Mouse (Mus musculus): Measurements from ENCODE around the gene Med16. TPM values are rescaled to one million over a fixed set of nuclear protein-coding genes. Genes with fewer than 3 reads are reported as not detected.

Med16 gene
- polyA plus RNA-seq, 1 experiment, result 58.1 TPM

DNA sequence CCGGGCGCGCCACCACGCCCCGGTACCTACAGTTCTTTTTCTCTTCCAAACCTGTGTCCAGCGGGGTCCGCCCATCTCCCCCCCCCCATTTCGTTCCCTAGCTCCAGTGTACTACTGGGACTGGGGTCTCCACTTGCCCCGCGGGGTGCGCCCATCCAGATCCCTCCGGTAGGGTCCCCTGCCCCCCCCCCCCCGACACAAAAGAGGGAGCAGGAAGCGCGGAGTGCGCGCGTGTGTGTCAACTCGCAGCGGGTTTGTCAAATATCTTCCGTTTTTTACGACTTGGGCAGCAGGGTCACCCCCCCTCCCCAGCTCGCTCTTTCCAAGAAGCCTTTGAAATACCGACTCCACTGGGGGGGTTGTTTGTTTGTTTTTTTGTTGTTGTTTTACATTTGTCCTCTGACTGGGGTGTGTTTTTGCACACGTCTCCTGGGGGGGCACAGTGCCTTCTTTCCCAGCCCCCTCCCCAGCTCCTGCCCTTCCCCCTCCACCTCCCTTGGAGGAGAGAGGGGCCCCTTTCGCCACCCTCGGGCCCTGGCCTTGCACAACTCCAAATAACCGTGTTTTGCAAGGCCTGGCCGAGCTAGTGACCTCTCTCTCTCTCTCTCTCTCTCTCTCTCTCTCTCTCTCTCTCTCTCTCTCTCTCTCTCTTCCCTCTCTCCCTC is 19.4 kb upstream of the Med16 start:
- H3K27me3 ChIP-seq (ENCODE audit: control insufficient read depth, insufficient read depth, low read length), result peaks cover 6% of the 10 kb centered on the region
- 0 out of 2 replicates have a peak, but pooled peaks cover 2% of the 10 kb centered on the region for H3K36me3 ChIP-seq (ENCODE audit: control insufficient read depth, insufficient read depth, low read length)
- H3K4me1 ChIP-seq (ENCODE audit: control insufficient read depth, insufficient read depth, insufficient read length, low read length), result peaks cover 15% of the 10 kb centered on the region
- peak overlapping the region; percentile 60 for H3K27ac ChIP-seq (ENCODE audit: insufficient read depth, low read depth, low read length)
- 3% methylated on average over 29 of the region's 29 CpGs for WGBS
- TF ChIP-seq CTCF (IDR thresholded peaks at IDR 0.05; ENCODE audit: extremely low read depth, insufficient read length, insufficient replicate concordance, low read depth, low read length) (no peak), POLR2A (IDR thresholded peaks at IDR 0.05; ENCODE audit: low read depth, low read length) (no peak)
- H3K4me3 ChIP-seq (ENCODE audit: low read depth, low read length), result peak overlapping the region; percentile 83

DNA sequence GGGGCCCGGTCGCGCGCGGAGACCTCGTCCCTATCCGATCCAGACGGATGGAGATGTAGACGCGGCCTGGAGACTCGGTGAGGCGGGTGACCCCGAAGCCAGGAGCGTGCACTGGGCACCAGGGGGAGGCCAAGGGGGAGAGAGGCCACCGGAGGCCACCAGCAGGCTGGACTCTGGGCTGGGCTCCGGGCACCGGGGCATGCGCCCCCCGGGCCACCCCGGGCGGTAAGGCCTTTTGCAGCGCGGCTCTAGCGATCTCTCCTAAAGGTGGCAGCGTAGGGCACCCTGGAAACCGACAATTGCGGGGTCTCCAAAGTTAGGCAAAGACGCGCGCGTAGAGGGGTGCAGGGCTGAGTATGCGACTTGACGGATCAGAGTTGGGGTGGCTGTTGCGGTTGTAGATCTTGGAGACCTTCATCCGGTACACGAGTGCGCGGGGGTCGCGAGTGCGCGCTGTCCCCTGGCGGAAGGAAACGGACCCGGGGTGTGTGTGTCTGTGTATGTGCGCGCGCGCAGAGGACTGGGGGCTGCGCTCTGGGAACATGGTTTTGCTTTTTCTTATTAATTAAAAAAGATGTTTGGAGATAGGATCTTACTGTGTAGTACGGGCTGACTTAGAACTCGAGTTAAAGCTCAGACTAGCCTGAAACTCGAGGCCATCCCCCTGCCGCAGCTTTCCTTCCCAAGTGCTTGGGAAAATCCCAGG is 18.8 kb upstream of the Med16 start:
- under 1% methylated on average over 54 of the region's 54 CpGs for WGBS
- Histone ChIP-seq H3K27ac (ENCODE audit: insufficient read depth, low read depth, low read length) (peak overlapping the region; percentile 60), H3K27me3 (ENCODE audit: control insufficient read depth, insufficient read depth, low read length) (peaks cover 6% of the 10 kb centered on the region), H3K4me1 (ENCODE audit: control insufficient read depth, insufficient read depth, insufficient read length, low read length) (peaks cover 10% of the 10 kb centered on the region), H3K4me3 (ENCODE audit: low read depth, low read length) (peak overlapping the region; percentile 83), H3K36me3 (ENCODE audit: control insufficient read depth, insufficient read depth, low read length) (0 out of 2 replicates have a peak, but pooled peaks cover 2% of the 10 kb centered on the region)
- TF ChIP-seq POLR2A (IDR thresholded peaks at IDR 0.05; ENCODE audit: low read depth, low read length), result no peak
- TF ChIP-seq CTCF (IDR thresholded peaks at IDR 0.05; ENCODE audit: extremely low read depth, insufficient read length, insufficient replicate concordance, low read depth, low read length), result no peak

DNA sequence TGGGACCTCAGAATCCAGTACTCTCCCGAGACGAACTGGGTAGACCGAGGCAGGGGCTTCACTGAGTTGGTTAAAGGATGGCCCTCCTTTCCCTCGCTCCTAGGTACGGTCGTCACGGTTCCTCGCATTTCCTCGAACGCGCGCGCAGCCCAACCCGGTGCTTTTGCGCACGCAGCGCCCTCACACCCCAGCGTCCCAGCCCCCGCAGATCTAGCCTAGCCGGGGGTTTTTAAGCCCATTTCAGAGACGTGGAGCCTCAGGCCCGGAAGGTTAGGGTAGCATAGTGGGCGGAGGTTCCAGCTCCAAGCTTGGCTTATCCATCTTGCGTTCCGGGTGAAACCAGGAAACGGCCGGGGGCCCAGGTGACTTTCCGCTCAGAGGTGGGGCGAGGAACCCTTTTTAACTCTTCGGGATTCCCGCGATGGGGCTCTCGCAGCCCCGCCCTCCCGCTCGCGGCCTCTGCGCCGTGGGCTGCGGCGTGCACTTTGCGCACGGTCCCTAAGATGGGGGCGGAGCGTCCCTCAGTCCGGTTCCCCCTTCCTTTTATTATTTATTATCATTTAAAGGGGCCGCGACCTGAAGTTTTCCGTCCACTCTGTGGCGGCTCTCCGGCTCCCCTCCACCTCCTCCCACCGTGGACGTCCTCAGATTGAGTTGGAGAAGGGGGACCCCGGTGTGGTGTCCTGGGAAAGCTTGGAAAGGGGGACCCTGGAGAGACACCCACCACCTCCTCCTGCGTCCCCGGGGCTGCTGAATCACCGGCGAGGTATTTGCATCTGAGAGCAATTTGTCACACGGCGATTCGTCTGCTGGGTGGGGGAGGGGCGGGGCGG is 18.0 kb upstream of the Med16 start, which contains the start of gene Arid3a:
Arid3a (plus strand) TSS at position 553 of the 833 bp plus-strand sequence.
- peak within 1 kb of the TSS; percentile 77 for H3K27ac ChIP-seq (ENCODE audit: insufficient read depth, low read depth, low read length)
- WGBS, result under 1% methylated on average over 63 of the region's 63 CpGs
- H3K4me1 ChIP-seq (ENCODE audit: control insufficient read depth, insufficient read depth, insufficient read length, low read length), result peaks cover 8% of the 10 kb centered on the region
- no peak for TF ChIP-seq CTCF (IDR thresholded peaks at IDR 0.05; ENCODE audit: extremely low read depth, insufficient read length, insufficient replicate concordance, low read depth, low read length)
- peak; percentile 22; the same call in 1 of the 2 replicates for TF ChIP-seq POLR2A (IDR thresholded peaks at IDR 0.05; ENCODE audit: low read depth, low read length)
- peaks cover 8% of the 10 kb centered on the region for H3K27me3 ChIP-seq (ENCODE audit: control insufficient read depth, insufficient read depth, low read length)
- H3K36me3 ChIP-seq (ENCODE audit: control insufficient read depth, insufficient read depth, low read length), result no peaks in the 10 kb centered on the region
- H3K4me3 ChIP-seq (ENCODE audit: low read depth, low read length), result peak within 1 kb of the TSS; percentile 83

DNA sequence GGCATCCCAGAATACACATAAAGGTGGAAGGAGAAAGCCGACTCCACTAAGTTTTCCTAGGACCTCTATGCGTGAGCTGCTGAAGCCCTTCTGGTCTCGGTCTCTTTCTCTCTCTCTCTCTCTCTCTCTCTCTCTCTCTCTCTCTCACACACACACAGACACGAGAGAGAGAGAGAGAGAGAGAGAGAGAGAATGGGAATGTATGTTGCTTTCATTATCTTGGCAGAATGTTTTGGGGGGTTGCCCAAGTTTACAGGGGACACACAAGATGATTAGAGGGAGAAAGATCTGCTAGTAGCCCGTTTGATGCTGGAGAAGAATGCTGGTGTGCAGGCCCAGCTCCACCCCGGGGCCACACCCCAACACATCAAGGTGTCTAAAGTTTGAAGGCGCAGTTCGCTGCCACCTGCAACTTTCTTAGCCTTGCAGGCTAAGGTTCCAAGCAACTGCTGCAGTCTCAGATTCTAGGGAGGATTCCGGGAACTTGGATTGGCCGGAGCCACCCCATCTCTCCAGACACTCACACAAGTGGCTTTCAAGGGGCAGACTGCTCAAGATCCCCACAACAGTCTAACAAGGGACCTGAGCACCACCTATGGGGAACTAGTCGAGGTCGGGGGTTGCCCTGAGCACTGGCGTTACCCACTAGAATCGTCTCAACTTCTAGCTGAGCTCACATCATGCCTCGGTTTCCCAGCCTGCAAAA is 17.2 kb upstream of the Med16 start:
- no peaks in the 10 kb centered on the region for H3K36me3 ChIP-seq (ENCODE audit: control insufficient read depth, insufficient read depth, low read length)
- H3K27ac ChIP-seq (ENCODE audit: insufficient read depth, low read depth, low read length), result peak overlapping the region; percentile 74
- H3K4me3 ChIP-seq (ENCODE audit: low read depth, low read length), result peak overlapping the region; percentile 83
- WGBS, result 2% methylated on average over 15 of the region's 15 CpGs
- H3K27me3 ChIP-seq (ENCODE audit: control insufficient read depth, insufficient read depth, low read length), result peaks cover 15% of the 10 kb centered on the region
- TF ChIP-seq POLR2A (IDR thresholded peaks at IDR 0.05; ENCODE audit: low read depth, low read length), result no peak
- TF ChIP-seq CTCF (IDR thresholded peaks at IDR 0.05; ENCODE audit: extremely low read depth, insufficient read length, insufficient replicate concordance, low read depth, low read length), result no peak
- H3K4me1 ChIP-seq (ENCODE audit: control insufficient read depth, insufficient read depth, insufficient read length, low read length), result peaks cover 14% of the 10 kb centered on the region

DNA sequence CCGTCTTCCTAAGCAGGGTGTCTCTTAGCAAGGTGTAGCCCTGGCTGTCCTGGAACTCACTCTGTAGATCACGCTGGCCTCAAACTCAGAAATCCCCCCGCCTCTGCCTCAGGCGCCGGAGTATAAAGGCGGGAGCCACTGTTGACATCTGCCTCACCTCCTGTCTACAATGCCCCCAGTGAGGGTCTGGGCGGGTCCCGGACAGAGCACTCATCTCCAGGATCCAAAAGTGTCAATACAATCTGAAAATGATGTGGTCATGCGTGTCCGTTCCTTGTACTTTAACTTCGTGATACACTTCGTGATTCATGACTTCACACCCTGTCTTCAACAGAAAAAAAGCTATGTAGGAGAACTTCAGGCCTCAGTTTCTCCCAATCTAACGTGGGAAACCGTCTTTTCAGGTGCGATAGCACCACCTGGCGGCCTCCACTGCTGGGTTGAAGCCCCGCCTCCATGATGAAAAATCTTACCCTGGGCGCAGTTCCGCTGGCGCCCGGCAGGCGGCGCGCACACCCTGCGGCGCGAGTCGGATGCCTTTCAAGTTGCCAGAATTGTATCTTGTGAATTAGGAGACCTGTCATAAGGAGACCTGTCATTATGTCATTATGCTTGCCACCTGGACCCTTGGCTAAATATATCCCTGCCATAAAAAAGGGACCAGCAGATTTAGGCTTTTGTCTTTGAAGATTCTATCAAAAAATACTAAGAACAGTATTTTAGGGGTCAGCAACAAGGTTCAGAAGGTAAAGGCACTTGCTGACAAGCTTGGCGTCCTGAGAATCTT is 16.5 kb upstream of the Med16 start:
- no peak overlapping the region for H3K4me3 ChIP-seq (ENCODE audit: low read depth, low read length)
- WGBS, result 14% methylated on average over 29 of the region's 29 CpGs
- peak overlapping the region; percentile 74 for H3K27ac ChIP-seq (ENCODE audit: insufficient read depth, low read depth, low read length)
- H3K27me3 ChIP-seq (ENCODE audit: control insufficient read depth, insufficient read depth, low read length), result peaks cover 18% of the 10 kb centered on the region
- peaks cover 16% of the 10 kb centered on the region for H3K4me1 ChIP-seq (ENCODE audit: control insufficient read depth, insufficient read depth, insufficient read length, low read length)
- H3K36me3 ChIP-seq (ENCODE audit: control insufficient read depth, insufficient read depth, low read length), result no peaks in the 10 kb centered on the region
- peak; percentile 100 for TF ChIP-seq CTCF (IDR thresholded peaks at IDR 0.05; ENCODE audit: extremely low read depth, insufficient read length, insufficient replicate concordance, low read depth, low read length)
- TF ChIP-seq POLR2A (IDR thresholded peaks at IDR 0.05; ENCODE audit: low read depth, low read length), result no peak

DNA sequence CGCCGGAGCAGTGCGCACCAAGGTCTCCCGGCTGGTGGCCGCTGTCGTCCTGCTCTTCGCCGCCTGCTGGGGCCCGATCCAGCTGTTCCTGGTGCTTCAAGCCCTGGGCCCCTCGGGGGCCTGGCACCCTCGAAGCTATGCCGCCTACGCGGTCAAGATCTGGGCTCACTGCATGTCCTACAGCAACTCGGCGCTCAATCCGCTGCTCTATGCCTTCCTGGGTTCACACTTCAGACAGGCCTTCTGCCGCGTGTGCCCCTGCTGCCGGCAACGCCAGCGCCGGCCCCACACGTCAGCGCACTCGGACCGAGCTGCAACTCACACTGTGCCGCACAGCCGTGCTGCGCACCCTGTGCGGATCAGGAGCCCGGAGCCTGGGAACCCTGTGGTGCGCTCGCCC is 12.8 kb upstream of the Med16 start:
- Histone ChIP-seq H3K4me1 (ENCODE audit: control insufficient read depth, insufficient read depth, insufficient read length, low read length) (peaks cover 20% of the 10 kb centered on the region), H3K27me3 (ENCODE audit: control insufficient read depth, insufficient read depth, low read length) (peaks cover 12% of the 10 kb centered on the region; the same call in 1 of the 2 replicates), H3K4me3 (ENCODE audit: low read depth, low read length) (0 out of 2 replicates have a peak overlapping the region, but pooled peaks have one; percentile 35), H3K27ac (ENCODE audit: insufficient read depth, low read depth, low read length) (no peak overlapping the region), H3K36me3 (ENCODE audit: control insufficient read depth, insufficient read depth, low read length) (no peaks in the 10 kb centered on the region)
- TF ChIP-seq POLR2A (IDR thresholded peaks at IDR 0.05; ENCODE audit: low read depth, low read length), result no peak
- no peak for TF ChIP-seq CTCF (IDR thresholded peaks at IDR 0.05; ENCODE audit: extremely low read depth, insufficient read length, insufficient replicate concordance, low read depth, low read length)
- WGBS, result 23% methylated on average over 34 of the region's 34 CpGs

Measured in small intestine, adult 2 months (tissue).